Mouse (Mus musculus) embryonic facial prominence, embryonic 10.5 days (tissue): Measurements from ENCODE around the gene Hoxc4. TPM values are rescaled to one million over a fixed set of nuclear protein-coding genes. Genes with fewer than 3 reads are reported as not detected.

Experiments
- DNase-seq: peaks from one replicate; pipeline ENCODE4 v3.0.0-alpha.2; 2017; ENCODE audit warnings: low spot score
- H3K27ac ChIP-seq: fragments of 300-500 bp; sonication (generic); replicated peaks from 2 replicates; pipeline ENCODE4 v1.5.1; 2016; ENCODE audit warnings: mild to moderate bottlenecking
- H3K27me3 ChIP-seq: fragments of 300-500 bp; sonication (generic); replicated peaks from 2 replicates; pipeline ENCODE4 v1.6.1; 2016; ENCODE audit warnings: low read depth, mild to moderate bottlenecking; ENCODE audit not compliant: poor library complexity, severe bottlenecking
- H3K36me3 ChIP-seq: fragments of 300-500 bp; sonication (generic); replicated peaks from 2 replicates; pipeline ENCODE4 v1.6.1; 2016; ENCODE audit warnings: mild to moderate bottlenecking, moderate library complexity
- H3K4me1 ChIP-seq: fragments of 300-500 bp; sonication (generic); 2 replicates; pipeline ENCODE4 v1.6.1; 2016
- H3K4me3 ChIP-seq: fragments of 300-500 bp; sonication (generic); 2 replicates; pipeline ENCODE4 v1.5.1; 2016; ENCODE audit warnings: mild to moderate bottlenecking, moderate library complexity
- H3K9me3 ChIP-seq: fragments of 300-500 bp; sonication (generic); 2 replicates; pipeline ENCODE4 v1.6.1; 2016; ENCODE audit warnings: mild to moderate bottlenecking
- WGBS: fragments of 180-500 bp; shearing (Covaris S2); methylation state at CpG from one replicate; pipeline ENCODE4 v1.1.7; 2016; 5-methylcytosine and 5-hydroxymethylcytosine counted together
- polyA plus RNA-seq: library from polyadenylated mRNA; unstranded; fragments of >200 nt; fragmentation: Nextera tagmentation; extraction: Ambion mirVana; gene quantifications from 2 replicates; pipeline ENCODE4 v1.2.1, GENCODE M21; 2016

The Hoxc4 gene
- 0.11 and 0.16 TPM in 2 replicates for polyA plus RNA-seq

DNA sequence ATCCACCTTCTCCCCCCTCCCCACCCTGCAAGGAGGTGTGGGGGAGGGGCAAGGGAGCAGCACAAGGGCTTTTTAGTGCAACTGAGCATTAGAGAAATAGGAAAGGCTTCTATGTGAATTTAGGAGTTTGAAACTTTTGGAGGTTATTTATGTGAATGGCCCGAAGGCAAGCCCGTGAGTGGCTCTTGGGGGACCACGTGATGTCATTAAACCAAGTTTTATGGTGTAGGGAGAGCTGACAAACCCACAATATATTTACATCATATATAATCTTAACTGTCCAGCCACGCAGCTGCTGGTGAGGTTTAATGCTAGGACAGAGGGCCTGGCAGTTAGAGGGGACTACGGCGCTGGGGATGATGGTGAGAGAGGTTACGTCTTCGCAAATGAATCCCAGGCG, at the start of gene Hoxc4:
Hoxc4 (plus strand) TSS at position 299 of the 400 bp plus-strand sequence.
- no peak for DNase-seq
- Histone ChIP-seq H3K36me3 (no peaks in the 10 kb centered on the region), H3K27me3 (peaks cover 100% of the 10 kb centered on the region), H3K4me1 (peaks cover 4% of the 10 kb centered on the region), H3K4me3 (no peak within 1 kb of the TSS), H3K27ac (no peak within 1 kb of the TSS), H3K9me3 (no peaks in the 10 kb centered on the region)
- WGBS = 5% methylated on average over 9 of the region's 9 CpGs

DNA sequence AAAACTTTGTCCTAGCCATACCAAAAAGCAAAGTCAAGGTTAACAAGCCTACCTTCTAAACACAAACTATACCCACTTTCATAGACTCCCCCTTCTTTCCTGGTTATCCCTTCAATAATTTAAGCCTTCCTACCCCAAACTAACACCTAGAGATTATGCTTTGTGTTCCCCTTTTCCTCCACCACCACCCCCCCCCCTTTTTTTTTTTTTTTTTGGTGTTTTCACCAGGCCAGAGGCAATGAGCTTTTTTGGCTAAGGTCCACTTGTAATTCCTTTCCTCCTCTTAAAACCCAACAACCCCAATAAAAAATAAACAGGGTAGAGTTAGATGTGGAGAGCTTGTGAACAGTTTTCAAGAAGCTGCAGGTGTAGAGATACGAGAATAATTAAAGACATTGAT, 49.4 kb upstream of the Hoxc4 start:
- peaks cover 7% of the 10 kb centered on the region; the same call in 1 of the 2 replicates for H3K4me1 ChIP-seq
- H3K27me3 ChIP-seq = peaks cover 100% of the 10 kb centered on the region
- no peak for DNase-seq
- H3K4me3 ChIP-seq = no peak overlapping the region
- H3K9me3 ChIP-seq = no peaks in the 10 kb centered on the region
- H3K36me3 ChIP-seq = no peaks in the 10 kb centered on the region
- WGBS = 22% methylated on average over 1 of the region's 1 CpGs
- no peak overlapping the region for H3K27ac ChIP-seq

DNA sequence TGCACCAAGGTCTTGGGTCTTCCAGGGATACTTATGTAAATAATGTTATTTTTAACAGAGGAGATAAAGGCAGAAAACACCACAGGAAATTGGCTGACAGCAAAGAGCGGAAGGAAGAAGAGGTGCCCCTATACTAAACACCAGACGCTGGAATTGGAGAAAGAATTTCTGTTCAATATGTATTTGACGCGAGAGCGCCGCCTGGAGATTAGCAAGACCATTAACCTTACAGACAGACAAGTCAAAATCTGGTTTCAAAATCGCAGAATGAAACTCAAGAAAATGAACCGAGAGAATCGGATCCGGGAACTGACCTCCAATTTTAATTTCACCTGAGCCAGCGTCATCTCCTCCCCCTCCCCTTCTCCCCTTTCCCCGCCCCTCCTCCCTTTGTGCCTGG, 48.0 kb upstream of the Hoxc4 start:
- Histone ChIP-seq H3K4me3 (no peak overlapping the region), H3K27ac (no peak overlapping the region), H3K27me3 (peaks cover 100% of the 10 kb centered on the region), H3K36me3 (no peaks in the 10 kb centered on the region), H3K9me3 (no peaks in the 10 kb centered on the region), H3K4me1 (peaks cover 7% of the 10 kb centered on the region; the same call in 1 of the 2 replicates)
- DNase-seq = no peak
- 2% methylated on average over 12 of the region's 12 CpGs for WGBS

- Histone ChIP-seq H3K27ac (no peak overlapping the region), H3K36me3 (no peaks in the 10 kb centered on the region), H3K4me3 (no peak overlapping the region), H3K27me3 (peaks cover 100% of the 10 kb centered on the region), H3K9me3 (no peaks in the 10 kb centered on the region), H3K4me1 (no peaks in the 10 kb centered on the region)
- WGBS = 2% methylated on average over 21 of the region's 21 CpGs
- no peak for DNase-seq
Measured at GRCm38 (mm10) chr15:102972254-102972653, 46.5 kb upstream of the Hoxc4 start.

DNA sequence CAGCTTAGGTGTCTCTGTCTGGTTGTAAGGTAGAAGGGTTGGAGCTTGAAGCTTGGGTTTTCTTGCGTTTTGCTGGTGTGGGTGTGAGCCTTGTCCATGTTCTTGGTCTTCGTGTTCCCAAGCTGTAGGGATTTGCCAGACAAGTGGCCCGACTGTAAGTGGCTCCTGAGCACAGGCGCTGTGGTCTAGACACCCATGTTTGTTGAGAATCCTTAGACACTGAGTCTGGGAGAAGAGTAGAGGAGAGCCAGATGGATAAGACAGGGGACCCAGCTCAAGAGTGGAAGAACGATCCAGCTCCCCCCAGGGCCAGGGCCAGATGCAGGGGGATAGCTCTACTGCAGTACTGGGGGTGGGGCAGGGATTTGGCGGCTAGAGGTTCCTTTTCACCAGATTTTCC, 46.0 kb upstream of the Hoxc4 start:
- DNase-seq = no peak
- WGBS = 4% methylated on average over 6 of the region's 6 CpGs
- Histone ChIP-seq H3K27ac (no peak overlapping the region), H3K4me1 (no peaks in the 10 kb centered on the region), H3K27me3 (peaks cover 100% of the 10 kb centered on the region), H3K36me3 (no peaks in the 10 kb centered on the region), H3K9me3 (no peaks in the 10 kb centered on the region), H3K4me3 (no peak overlapping the region)

GRCm38 (mm10) chr15:102975034-102975433, 43.7 kb upstream of the Hoxc4 start:
- H3K4me1 ChIP-seq = no peaks in the 10 kb centered on the region
- H3K9me3 ChIP-seq = no peaks in the 10 kb centered on the region
- no peak for DNase-seq
- no peak overlapping the region for H3K4me3 ChIP-seq
- no peaks in the 10 kb centered on the region for H3K36me3 ChIP-seq
- 5% methylated on average over 7 of the region's 7 CpGs for WGBS
- peaks cover 100% of the 10 kb centered on the region for H3K27me3 ChIP-seq
- no peak overlapping the region for H3K27ac ChIP-seq

DNA sequence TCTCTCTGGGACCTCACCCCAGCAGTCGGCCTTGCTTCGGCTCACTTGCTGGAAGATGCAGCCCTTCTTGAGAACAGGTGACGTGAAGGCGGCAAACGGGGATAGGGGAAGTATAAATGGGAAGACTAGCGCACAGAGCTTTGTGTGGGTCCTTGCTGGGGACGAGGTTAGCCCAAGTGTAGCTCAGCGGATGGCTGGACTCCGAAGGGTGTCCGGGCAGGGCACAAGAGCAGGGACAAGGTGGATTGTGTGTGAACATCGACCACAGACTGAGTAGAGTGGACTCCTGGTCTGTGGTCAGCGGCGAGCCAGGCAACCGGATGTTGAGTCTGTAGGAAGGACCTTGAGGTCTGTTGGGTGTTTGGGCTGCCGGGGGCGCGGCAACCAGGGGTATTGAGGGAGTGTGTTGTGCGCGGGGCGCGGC, 43.0 kb upstream of the Hoxc4 start:
- Histone ChIP-seq H3K27me3 (peaks cover 100% of the 10 kb centered on the region), H3K9me3 (no peaks in the 10 kb centered on the region), H3K27ac (no peak overlapping the region), H3K4me3 (no peak overlapping the region), H3K4me1 (no peaks in the 10 kb centered on the region), H3K36me3 (no peaks in the 10 kb centered on the region)
- peak; percentile 57 for DNase-seq
- WGBS = 1% methylated on average over 21 of the region's 21 CpGs

DNA sequence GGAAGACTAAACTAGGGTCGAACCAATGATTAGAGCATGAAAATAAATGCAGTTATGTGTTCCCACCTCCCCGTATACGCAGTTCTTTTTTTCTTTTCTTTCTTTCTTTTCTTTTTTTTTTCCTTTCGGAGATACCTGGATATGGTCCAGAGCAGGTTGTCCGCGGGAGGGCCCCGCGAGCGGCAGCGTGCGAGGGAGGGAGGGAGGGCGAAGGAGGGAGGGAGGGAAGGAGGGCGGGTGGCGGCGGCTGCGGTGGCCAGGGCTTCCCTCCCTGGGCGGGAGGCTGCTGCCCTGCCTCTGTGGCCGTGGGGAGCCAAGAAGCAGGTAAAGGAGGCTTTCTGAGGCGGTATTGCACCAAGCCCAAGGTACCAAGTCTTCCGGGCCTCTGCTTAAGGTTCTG, 42.6 kb upstream of the Hoxc4 start, which contains the start of gene Hoxc9:
Hoxc9 (plus strand) TSS at position 269 of the 400 bp plus-strand sequence.
- under 1% methylated on average over 20 of the region's 20 CpGs for WGBS
- Histone ChIP-seq H3K36me3 (no peaks in the 10 kb centered on the region), H3K4me3 (no peak within 1 kb of the TSS), H3K27me3 (peaks cover 100% of the 10 kb centered on the region), H3K27ac (no peak within 1 kb of the TSS), H3K9me3 (no peaks in the 10 kb centered on the region), H3K4me1 (no peaks in the 10 kb centered on the region)
- no peak for DNase-seq

DNA sequence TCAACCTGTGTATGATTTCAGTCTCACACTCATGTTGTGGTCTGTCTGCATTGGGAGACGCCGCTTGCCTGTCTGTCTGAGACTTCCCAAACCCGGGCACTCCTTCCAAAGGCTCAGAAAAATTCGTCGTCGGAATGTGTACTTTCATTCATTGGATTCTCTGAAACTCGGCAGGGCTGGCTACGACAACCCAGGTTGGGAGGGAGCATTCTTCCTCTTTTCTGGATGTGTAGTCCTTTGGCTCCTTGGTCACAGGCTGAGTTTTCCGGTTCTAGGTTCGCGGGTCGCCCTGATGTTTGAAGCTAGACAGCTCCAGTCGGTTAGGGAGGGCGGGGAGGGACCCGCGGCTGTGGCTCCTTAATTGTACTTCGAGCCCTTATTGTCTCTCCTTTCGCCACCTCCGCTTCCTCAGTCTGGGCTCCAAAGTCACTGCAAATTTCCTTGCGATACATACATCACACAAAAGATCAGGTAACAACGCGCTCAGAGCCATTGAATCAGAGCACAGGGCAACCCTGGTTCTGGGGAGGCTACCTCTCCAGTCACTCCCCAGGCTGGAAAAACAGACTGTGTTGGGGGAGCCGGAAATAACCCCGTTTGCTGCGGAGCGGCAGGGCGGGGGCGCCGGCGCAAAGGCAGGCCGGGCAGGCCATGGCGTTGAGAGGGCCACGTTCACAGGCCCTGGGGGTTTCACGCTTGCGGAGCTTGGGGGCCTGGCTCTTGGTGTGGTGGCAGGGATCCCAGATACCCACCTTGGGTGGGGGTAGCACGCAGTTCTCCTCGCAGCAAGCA, 41.9 kb upstream of the Hoxc4 start:
- no peak for DNase-seq
- Histone ChIP-seq H3K4me1 (peaks cover 6% of the 10 kb centered on the region), H3K36me3 (no peaks in the 10 kb centered on the region), H3K27ac (no peak overlapping the region), H3K4me3 (no peak overlapping the region), H3K9me3 (no peaks in the 10 kb centered on the region), H3K27me3 (peaks cover 100% of the 10 kb centered on the region)
- under 1% methylated on average over 37 of the region's 37 CpGs for WGBS

DNA sequence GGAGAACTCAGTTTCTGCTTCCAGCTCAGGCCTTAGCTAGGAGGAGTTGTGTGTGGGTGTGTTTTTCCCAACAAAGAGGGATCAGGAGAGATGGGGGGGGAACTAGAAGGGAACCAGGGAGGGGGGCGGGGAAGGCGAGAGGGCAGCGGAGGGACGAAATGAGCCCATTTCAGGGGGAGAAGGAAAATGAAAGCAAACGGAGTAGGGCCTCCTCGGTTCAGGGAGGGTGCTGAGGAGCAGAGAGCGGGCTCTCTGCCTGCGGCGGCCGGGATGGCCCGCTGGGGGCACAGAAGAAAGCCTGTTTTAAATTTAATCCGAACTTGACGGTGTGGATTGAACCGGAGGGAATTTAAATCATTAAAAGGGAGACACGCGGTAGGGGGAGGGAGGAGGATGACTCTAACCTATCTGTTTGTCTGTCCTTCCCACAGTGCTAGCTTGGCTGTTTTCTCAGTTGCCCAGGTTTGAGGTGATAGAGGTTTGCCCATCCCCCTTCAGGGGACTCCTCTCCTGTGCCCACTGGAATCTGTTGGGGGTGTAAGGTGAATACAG, 41.2 kb upstream of the Hoxc4 start:
- no peak overlapping the region for H3K4me3 ChIP-seq
- no peak overlapping the region for H3K27ac ChIP-seq
- no peaks in the 10 kb centered on the region for H3K9me3 ChIP-seq
- H3K4me1 ChIP-seq = peaks cover 10% of the 10 kb centered on the region
- H3K27me3 ChIP-seq = peaks cover 100% of the 10 kb centered on the region
- no peak for DNase-seq
- no peaks in the 10 kb centered on the region for H3K36me3 ChIP-seq
- WGBS = 1% methylated on average over 16 of the region's 16 CpGs

DNA sequence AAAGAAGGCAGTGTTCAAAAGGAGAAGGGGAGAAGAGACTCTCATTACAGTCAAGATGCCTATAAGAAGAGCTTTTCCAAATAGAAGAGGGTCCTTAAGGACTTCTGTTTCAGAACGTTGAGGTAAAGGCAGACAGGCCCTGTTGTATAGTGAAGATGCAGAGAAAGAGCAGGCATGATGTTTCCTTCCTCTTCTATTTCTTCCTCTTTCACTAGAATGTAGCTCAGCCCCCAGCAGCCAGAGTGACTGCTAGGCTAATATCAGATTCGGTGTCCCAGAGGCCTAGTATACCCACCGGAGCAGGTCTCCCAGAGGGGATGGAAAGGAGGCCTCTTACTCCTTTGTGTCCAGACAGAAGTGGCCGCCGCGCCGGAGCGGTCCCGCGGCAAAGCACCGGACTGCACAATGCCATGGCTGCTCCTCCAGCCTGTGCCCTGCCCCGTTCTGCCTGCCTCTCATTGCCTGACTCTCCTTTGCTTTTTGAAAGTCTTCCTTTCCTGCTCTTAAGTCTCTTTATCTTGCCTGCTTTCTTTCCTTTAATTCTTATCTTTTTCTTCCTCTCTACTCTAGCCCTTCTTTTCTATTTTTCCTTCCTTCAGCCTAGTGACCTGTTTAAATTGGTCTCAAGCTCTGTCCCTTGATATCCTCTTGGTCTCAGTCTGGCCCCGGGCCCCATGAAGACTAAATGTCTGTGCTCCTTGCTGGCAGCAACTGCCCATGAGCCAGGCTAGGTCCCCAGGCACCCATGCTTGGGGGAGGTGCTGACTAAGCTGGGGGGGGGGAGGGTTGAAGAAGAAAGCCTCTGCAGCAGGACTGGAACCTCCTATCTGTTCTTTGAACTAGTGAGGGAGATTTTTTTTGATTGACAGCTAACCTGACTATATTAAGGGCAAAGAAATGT, 39.9 kb upstream of the Hoxc4 start:
- H3K9me3 ChIP-seq = no peaks in the 10 kb centered on the region
- peaks cover 100% of the 10 kb centered on the region for H3K27me3 ChIP-seq
- H3K36me3 ChIP-seq = no peaks in the 10 kb centered on the region
- H3K4me3 ChIP-seq = no peak overlapping the region
- under 1% methylated on average over 13 of the region's 13 CpGs for WGBS
- peaks cover 10% of the 10 kb centered on the region for H3K4me1 ChIP-seq
- no peak for DNase-seq
- H3K27ac ChIP-seq = no peak overlapping the region

DNA sequence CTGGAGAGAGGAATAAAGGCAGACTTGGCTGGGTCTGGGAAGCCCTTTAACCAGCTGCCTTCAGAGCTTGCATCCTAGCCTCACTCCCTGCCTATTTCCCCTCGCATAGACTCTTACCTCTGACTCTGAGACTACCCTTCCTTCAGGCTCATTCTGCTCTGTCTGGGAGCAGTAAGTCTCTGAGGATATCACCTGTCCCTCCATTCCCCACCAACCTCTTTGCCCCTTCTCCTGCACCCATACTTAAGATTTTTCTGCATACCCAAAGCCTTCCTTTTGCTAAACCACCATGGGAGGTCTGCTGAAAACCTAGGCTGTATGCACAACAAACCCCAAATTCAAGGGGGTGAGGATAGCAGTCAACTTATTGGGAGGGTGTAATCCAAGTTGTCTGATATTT, 38.8 kb upstream of the Hoxc4 start:
- no peak overlapping the region for H3K27ac ChIP-seq
- no peaks in the 10 kb centered on the region for H3K36me3 ChIP-seq
- DNase-seq = no peak
- H3K27me3 ChIP-seq = peaks cover 100% of the 10 kb centered on the region
- H3K4me3 ChIP-seq = no peak overlapping the region
- WGBS = 3% methylated on average over 1 of the region's 1 CpGs
- H3K4me1 ChIP-seq = peaks cover 10% of the 10 kb centered on the region
- no peaks in the 10 kb centered on the region for H3K9me3 ChIP-seq
